Mouse (Mus musculus) heart, adult 11 months (tissue): ENCODE measurements around the gene Gm45785.

Experiments used
- DNase-seq: peaks from one replicate; pipeline ENCODE4 v3.0.0; 2022

Gm45785 gene

DNA sequence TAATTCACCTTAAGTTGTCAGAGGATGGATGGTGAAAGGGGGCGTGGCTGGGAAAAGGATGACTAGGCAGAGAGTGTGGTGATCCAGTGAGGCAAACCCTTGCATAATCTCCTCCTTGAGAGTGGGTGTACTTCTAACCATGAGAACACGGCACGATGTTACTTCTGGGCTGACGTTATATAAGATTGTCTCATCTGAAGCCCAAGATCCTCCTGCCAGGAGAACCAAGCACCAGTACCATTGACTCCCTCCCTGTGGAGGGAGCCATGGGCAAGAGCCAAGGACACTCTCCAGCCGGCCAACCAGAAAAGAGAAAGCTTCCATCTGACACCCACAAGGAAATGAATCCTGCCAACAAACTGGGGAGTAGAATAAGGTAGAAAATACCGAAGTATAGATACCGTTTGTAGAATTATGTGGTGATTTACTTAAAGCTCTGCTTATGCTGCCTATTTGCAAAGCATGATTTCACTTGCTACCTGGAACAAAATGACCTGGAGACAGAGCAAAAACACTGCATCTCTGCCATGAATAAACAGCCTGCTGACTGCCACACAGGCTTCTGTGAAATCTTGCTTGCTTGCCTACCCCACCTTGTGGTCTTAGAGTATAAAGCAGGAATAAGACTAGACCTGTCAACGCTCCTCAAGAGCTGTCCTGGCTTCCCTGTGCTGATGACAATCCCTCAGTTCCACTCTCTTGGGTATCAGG is 27.8 kb downstream of the Gm45785 start:
- peak; percentile 93 for DNase-seq

DNA sequence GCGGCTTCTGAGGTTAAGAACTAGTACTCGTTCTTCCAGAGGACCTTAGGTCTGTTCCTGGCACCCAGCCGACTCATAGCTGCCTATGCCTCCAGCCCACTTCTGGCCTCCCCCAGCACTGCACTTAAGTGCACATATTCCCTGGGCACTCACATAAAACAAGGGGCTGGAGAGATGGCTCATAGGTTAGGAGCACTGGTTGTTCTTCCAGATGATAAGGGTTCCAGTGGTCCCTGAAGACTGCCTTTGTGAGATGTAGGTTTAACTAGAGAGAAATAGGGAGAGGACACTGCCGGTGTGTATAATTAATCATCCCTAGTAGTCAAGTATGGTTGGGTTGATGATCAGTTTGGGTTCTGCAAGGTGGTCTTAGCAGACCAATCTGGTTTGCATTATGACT is 33.4 kb downstream of the Gm45785 start:
- peak; percentile 68 for DNase-seq

DNA sequence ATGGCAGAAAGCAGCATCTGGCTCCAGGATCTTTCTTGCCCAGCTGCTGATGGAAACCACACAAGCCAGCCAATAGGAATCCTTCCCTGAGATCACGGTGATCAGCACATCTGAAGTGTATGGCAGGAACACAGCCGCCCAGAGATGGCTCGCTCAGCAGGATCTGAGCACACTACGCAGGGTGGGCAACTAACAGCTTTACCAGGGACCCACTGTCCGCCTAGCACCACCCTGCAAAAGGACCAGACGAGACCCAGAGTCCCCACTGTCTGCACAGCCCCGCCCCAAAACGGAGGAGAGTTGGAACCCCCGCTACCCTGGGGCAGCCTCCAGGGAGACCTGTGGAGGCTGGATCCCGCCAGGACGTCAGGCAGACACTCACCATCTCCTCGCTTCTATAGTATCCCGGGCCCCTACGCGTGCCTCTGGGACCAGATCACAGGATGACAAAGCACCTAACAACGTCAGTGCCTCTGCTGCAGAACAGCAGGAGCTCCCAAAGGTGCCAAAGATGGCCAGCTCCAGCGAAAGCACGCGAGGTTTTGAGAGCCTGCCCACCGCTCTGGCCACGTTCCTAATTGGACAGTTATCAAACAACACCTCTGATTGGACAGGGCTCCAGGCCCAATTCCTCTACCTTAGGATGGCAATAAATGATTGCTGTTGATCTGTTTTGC is 34.3 kb downstream of the Gm45785 start, which contains the start of gene Zfp941:
TSS of gene Zfp941 (minus strand) at position 526 of the 677 bp plus-strand sequence.
- peak; percentile 90 for DNase-seq

DNA sequence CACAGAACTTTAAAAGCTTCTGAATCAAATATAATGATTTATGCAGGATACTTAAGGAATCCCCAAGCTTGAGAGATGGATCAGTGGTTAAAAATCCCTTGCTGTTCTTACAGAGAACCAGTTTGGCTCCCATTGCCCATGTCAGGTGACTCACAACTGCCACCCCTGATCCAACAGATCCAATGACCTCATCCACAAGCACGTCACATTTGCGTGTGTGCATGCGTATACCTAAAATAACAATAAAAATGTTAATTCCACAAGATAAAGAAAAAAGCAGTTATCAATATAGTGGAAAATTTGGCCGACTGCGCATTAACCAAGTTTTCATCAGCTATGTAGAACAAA is 34.9 kb downstream of the Gm45785 start:
- peak; percentile 73 for DNase-seq

DNA sequence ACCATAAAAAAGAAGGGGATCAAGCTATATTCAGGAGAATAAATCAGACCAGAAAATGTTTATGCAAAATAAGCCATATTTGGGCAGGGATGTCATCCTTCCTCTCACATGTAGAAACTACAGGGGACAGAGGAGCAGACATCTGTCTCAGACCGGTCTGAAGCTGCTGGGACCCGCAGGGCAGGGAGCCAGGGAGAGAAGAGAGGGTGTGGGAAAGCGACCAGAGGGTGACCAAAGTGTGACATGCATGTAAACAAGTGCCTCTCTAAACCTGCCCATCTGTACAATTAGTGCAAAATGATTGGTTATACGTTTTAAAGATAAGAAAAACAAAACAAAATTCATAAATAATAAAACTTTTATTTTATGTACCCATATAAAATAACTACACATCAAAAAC is 36.0 kb downstream of the Gm45785 start:
- peak; percentile 57 for DNase-seq

DNA sequence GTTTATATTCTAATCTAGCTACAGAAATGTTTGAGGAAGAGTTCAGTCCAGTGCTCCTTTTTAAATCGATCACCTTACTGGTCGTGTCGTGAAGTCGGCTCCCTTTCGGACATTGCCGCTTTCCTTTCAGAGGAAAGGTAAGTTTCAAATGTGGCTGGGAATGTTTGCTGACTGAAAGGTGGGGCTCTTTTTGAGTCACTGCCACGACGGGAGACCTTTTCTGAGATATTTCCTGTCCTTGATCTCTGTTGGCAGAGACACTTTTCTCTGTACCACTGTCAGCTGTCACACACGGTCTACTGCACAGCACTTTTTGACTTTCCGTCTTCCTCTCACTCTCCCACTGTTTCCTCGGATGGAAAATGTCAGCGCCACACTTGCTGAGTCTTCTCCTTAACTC is 43.3 kb downstream of the Gm45785 start:
- DNase-seq, result no peak

DNA sequence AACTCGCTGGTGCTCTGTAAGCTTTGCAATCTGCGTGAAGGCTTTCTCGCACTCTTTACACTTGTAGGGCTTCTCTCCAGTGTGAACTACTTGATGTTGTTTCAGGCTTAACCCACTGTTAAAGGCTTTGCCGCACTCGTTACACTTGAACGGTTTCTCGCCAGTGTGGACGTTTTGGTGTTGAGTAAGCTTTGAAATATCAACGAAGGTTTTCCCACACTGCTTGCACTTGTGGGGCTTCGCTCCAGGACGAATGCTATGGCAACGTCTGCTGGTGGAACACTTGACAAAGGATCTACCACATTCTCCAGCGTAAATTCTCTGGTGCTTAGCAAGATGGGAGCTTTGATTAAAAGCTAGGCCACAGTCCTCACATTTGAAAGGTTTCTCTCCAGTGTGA is 44.4 kb downstream of the Gm45785 start:
- DNase-seq, result peak; percentile 55

DNA sequence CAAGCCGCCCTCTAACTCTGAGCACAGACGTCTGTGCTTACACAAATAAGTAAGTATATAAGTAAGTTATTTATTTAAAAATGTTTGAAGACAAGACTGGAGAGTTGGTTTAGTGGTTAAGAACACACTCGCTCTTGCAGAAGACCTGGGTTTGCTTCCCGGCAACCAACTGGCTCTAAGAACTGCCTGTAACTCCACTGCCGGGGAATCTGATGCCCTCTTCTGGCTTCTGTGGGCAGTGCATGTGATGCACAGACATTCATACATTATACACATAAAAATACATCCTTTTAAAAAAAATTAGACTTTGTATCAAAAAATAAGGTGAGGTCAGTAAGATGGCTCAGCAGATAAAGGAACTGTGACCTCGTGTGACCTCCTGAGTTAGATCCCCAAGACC is 45.6 kb downstream of the Gm45785 start:
- DNase-seq, result no peak

DNA sequence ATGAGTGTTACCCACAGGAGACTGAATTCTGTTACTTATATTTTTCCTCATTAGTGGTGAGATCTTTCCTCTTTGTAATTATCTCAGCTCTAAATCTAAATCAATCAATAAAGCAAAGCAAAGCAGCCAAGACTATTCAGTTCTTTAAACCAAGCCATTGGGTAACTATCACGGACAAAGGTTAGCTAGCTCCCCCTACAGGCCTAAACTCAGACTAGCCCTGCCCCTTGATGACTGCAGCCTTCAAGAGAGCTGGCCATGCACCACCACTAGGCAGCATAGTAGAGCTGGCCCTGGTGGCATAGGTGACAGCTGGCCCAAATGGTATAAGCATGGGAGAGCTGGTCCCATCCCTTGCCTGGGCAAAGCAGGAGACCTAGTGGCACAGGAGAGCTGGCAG is 50.4 kb downstream of the Gm45785 start:
- DNase-seq, result no peak

DNA sequence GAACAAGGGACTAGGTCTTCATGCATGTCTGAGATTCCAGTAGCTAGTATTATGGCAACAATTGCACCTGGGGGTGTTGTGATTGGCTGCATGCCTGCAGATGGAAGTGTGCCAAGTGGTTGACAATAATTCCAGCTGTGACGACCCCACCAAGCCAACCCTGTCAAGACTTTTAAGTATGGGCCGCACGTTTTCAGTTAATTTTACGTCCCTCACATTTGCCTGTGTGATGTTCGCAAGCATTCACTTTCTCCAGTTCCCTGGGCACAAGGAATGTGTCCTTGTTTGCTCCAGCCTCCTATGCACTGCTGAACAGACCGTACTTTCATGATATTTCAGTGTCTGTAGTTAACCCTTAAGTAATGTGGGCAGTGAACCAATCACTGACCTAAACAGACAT is 53.5 kb downstream of the Gm45785 start:
- peak; percentile 61 for DNase-seq

DNA sequence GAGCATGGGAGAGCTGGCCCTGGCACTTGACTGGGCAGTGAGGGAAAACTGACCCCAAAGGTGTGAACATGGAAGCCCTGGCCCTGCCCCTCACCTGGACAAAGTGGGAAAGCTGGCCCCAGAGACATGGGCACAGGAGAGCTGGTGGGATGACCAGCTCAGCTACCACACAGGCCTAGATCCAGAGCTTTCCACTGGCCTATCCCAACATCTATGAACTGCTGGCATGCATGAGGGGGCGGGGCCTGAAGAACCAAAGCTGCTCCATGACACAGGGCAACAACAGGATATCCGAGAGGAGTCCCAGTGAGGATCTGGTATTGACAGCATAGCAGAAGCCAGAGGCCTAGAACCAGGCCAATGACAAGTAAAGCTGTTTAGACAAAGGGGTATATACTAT is 57.9 kb downstream of the Gm45785 start:
- peak; percentile 76 for DNase-seq

DNA sequence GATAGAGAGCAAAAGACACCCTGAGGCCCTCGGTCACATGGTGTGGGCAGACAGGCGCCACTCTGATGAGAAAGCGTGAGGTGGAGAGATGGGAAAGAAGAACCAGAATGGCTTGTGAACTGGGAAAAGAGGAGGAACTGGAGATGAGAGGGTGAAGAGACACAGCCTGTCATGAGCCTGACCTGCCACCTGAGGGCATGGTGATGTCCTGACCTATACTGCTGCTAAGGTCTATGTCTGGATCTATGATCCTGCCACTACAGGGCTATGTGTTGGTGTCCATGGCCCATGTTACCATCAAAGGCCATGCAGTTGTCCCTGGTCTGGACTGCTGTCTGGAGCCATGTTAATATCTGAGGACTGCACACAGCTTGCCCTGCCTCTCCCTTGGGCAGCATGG is 58.5 kb downstream of the Gm45785 start:
- DNase-seq, result peak; percentile 61

DNA sequence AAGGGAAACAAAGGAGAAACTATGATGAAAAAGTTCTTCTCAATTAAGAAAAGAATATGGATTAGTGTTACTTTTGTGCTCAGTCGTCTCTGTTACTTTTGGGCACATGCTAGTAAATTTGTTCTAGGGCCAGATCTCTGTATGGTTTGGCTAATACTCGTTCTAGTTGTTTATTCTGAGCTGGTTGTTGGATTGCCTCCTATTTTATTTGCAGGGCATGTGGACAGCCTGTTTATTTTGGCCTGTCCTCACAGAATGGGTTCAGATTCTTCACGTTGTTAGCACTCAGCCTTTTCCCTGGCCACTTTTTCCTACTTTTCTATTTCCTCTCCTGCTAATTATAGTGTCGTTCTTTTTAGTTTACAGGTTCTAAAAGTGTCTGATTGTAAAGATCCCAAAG is 62.6 kb downstream of the Gm45785 start:
- peak; percentile 4 for DNase-seq

DNA sequence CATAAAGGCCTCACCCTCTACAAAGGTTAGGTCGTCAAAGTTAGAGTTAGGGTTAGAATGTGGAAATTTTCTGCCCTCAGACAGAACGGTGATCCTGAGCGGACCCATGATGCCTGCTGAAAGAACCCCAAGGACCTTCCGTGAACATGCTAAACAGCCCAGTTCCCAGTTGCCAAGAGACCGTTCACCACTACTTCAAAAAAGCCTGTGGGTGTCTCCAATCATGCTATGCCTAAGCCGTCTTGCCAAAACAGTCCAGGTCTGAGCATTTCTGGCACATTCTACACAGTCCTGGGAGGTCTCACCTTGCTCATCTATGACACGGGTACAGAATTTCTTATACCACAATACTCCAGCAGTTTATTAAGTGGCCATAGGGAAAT is 68.1 kb downstream of the Gm45785 start:
- DNase-seq, result peak; percentile 21

DNA sequence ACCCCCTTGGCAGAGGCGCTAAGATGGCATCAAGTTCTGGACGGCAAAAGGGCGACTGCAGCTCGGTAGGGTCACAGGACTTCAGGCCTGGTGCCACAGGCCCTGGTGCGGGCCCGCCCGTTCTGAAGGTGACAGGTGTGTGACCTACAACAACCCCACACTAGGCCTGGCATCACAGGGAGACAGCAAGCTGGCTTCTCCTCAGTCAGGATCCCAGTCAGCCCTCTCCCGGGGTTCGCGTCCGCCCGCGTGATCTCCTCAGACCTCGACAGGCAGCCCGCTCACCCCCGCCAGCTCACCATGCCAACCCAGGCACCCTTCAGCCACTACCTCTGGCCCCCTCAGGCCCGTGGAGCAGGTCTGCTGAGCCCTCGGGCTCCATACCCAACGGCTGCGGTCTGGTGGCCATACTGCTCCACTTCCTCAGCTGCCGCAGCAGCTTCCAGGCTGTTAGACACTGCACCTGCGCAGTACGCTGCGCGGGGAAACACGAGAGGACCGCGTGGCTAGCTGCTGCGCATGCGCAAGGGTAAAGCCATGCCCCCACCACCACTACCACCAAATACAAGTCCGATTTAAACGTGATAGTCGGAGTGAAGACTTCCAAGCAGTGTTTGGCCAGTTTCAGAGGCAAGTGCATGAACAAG is 68.6 kb downstream of the Gm45785 start, which contains the start of gene Syce1:
TSS of gene Syce1 (minus strand) at position 447 of the 647 bp plus-strand sequence.
- DNase-seq, result peak; percentile 57

DNA sequence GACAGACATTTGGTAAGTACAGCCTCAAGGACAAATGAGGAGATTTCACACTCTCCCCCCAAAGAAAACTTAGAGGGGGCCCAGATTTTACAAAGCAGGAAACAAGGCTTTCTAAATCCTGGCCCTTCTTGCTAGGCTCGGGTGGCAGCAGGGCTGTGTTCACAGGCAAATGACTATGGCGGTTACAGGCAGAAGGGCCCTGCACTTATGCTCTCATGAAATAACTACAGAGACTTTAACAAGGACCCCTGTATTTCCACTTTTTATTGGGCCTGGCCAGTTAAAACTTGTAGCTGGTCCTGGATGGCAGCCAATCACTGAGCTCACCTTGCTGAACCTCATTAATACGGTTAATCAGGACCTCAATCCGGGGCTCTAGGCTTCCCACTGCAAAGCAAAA is 75.6 kb downstream of the Gm45785 start:
- no peak for DNase-seq
